Mouse (Mus musculus): ENCODE data around the gene Kif2a.

Kif2a gene

GRCm38 (mm10) chr13:107021461-107022265, at the start of gene Kif2a:
TSS of gene Kif2a (minus strand) at chr13:107022126.
- peak; percentile 36 to 51 for DNase-seq

- DNase-seq: no peak
Observed at GRCm38 (mm10) chr13:107069061-107069460, 47.1 kb upstream of the Kif2a start.

GRCm38 (mm10) chr13:107065098-107065855, 43.4 kb upstream of the Kif2a start:
- DNase-seq: no peak

GRCm38 (mm10) chr13:107064263-107064662, 42.3 kb upstream of the Kif2a start:
- no peak for DNase-seq

- DNase-seq: no peak
Observed at GRCm38 (mm10) chr13:107063115-107063807, 41.3 kb upstream of the Kif2a start.

GRCm38 (mm10) chr13:107060098-107060497, 38.2 kb upstream of the Kif2a start:
- DNase-seq: no peak

GRCm38 (mm10) chr13:107059460-107059859, 37.5 kb upstream of the Kif2a start:
- DNase-seq: no peak

GRCm38 (mm10) chr13:107056318-107056717, 34.4 kb upstream of the Kif2a start:
- DNase-seq: peak in 1 of 2 experiments; percentile 53

GRCm38 (mm10) chr13:107054496-107054895, 32.6 kb upstream of the Kif2a start:
- DNase-seq: no peak

- no peak for DNase-seq
Observed at GRCm38 (mm10) chr13:107051342-107051741, 29.4 kb upstream of the Kif2a start.

- no peak for DNase-seq
Observed at GRCm38 (mm10) chr13:107044229-107044628, 22.3 kb upstream of the Kif2a start.

- DNase-seq: no peak
Observed at GRCm38 (mm10) chr13:107042551-107042950, 20.6 kb upstream of the Kif2a start.

- DNase-seq: no peak
Observed at GRCm38 (mm10) chr13:107039493-107039892, 17.6 kb upstream of the Kif2a start.

GRCm38 (mm10) chr13:107038346-107038745, 16.4 kb upstream of the Kif2a start:
- DNase-seq: no peak

GRCm38 (mm10) chr13:107035511-107036113, 13.7 kb upstream of the Kif2a start:
- no peak for DNase-seq

GRCm38 (mm10) chr13:107035078-107035477, 13.2 kb upstream of the Kif2a start:
- no peak for DNase-seq

GRCm38 (mm10) chr13:107034028-107034920, 12.3 kb upstream of the Kif2a start:
- DNase-seq: no peak

GRCm38 (mm10) chr13:107031228-107031627, 9.3 kb upstream of the Kif2a start:
- DNase-seq: no peak

- DNase-seq: no peak
Observed at GRCm38 (mm10) chr13:107027218-107027617, 5.3 kb upstream of the Kif2a start.

- DNase-seq: no peak
Observed at GRCm38 (mm10) chr13:107025663-107026062, 3.7 kb upstream of the Kif2a start.

GRCm38 (mm10) chr13:107022266-107023171, 593 bp upstream of the Kif2a start:
- peak; percentile 71 to 75 for DNase-seq
